Mouse (Mus musculus): ENCODE results near the gene Kcnq5. TPM values are rescaled to one million over a fixed set of nuclear protein-coding genes. Genes with fewer than 3 reads are reported as not detected.

The Kcnq5 gene
- total RNA-seq, 2 experiments from 2014 or later: 2.2 to 3.1 TPM

GRCm38 (mm10) chr1:21499815-21500534 lies 461.8 kb downstream of the Kcnq5 start:
- DNase-seq (ENCODE audit: low spot score in 2 of 2): no peak

- no peak for DNase-seq (ENCODE audit: low spot score in 2 of 2)
These were observed 465.4 kb downstream of the Kcnq5 start for GRCm38 (mm10) chr1:21496307-21496706.

GRCm38 (mm10) chr1:21488645-21489044 lies 473.1 kb downstream of the Kcnq5 start:
- DNase-seq (ENCODE audit: low spot score in 2 of 2): no peak

GRCm38 (mm10) chr1:21486266-21486665 lies 475.5 kb downstream of the Kcnq5 start:
- no peak for DNase-seq (ENCODE audit: low spot score in 2 of 2)

- no peak for DNase-seq (ENCODE audit: low spot score in 2 of 2)
These were observed 492.4 kb downstream of the Kcnq5 start for GRCm38 (mm10) chr1:21469311-21469710.

GRCm38 (mm10) chr1:21466431-21466830 lies 495.3 kb downstream of the Kcnq5 start:
- DNase-seq (ENCODE audit: low spot score in 2 of 2): no peak

- DNase-seq (ENCODE audit: low spot score in 2 of 2): peak; percentile 25 to 66
These were observed 500.6 kb downstream of the Kcnq5 start for GRCm38 (mm10) chr1:21460941-21461689.

GRCm38 (mm10) chr1:21458581-21458980 lies 503.2 kb downstream of the Kcnq5 start:
- no peak for DNase-seq (ENCODE audit: low spot score in 2 of 2)

GRCm38 (mm10) chr1:21455971-21456370 lies 505.8 kb downstream of the Kcnq5 start:
- DNase-seq (ENCODE audit: low spot score in 2 of 2): no peak

GRCm38 (mm10) chr1:21448227-21448626 lies 513.5 kb downstream of the Kcnq5 start:
- peak in 1 of 2 experiments; percentile 40 for DNase-seq (ENCODE audit: low spot score in 2 of 2)

GRCm38 (mm10) chr1:21436753-21437152 lies 525.0 kb downstream of the Kcnq5 start:
- DNase-seq (ENCODE audit: low spot score in 2 of 2): no peak

- DNase-seq (ENCODE audit: low spot score in 2 of 2): no peak
These were observed 526.9 kb downstream of the Kcnq5 start for GRCm38 (mm10) chr1:21434853-21435252.

- no peak for DNase-seq (ENCODE audit: low spot score in 2 of 2)
These were observed 530.1 kb downstream of the Kcnq5 start for GRCm38 (mm10) chr1:21431666-21432065.

GRCm38 (mm10) chr1:21428079-21428478 lies 533.7 kb downstream of the Kcnq5 start:
- no peak for DNase-seq (ENCODE audit: low spot score in 2 of 2)

- no peak for DNase-seq (ENCODE audit: low spot score in 2 of 2)
These were observed 536.1 kb downstream of the Kcnq5 start for GRCm38 (mm10) chr1:21425654-21426053.

GRCm38 (mm10) chr1:21419370-21419769 lies 542.4 kb downstream of the Kcnq5 start:
- no peak for DNase-seq (ENCODE audit: low spot score in 2 of 2)

- DNase-seq (ENCODE audit: low spot score in 2 of 2): no peak
These were observed 549.6 kb downstream of the Kcnq5 start for GRCm38 (mm10) chr1:21412197-21412555.

GRCm38 (mm10) chr1:21411331-21412196 lies 550.2 kb downstream of the Kcnq5 start:
- peak in 1 of 2 experiments; percentile 35 for DNase-seq (ENCODE audit: low spot score in 2 of 2)

GRCm38 (mm10) chr1:21407266-21407665 lies 554.5 kb downstream of the Kcnq5 start:
- no peak for DNase-seq (ENCODE audit: low spot score in 2 of 2)

GRCm38 (mm10) chr1:21402804-21403203 lies 558.9 kb downstream of the Kcnq5 start:
- no peak for DNase-seq (ENCODE audit: low spot score in 2 of 2)

GRCm38 (mm10) chr1:21391138-21391671 lies 570.5 kb downstream of the Kcnq5 start:
- no peak for DNase-seq (ENCODE audit: low spot score in 2 of 2)

All from gastrocnemius, postnatal 4 days (tissue).